Mouse (Mus musculus): ENCODE results near the gene Zfp507.

Zfp507 gene

GRCm38 (mm10) chr7:35802906-35803595 lies at the start of gene Zfp507:
Gene Zfp507, minus strand, starts transcription at chr7:35803003.
- peak; percentile 85 for ATAC-seq (ENCODE audit: insufficient number of reproducible peaks, low FRiP score, low TSS enrichment)

- ATAC-seq (ENCODE audit: insufficient number of reproducible peaks, low FRiP score, low TSS enrichment): no peak
Observed at GRCm38 (mm10) chr7:35850426-35850825, 47.6 kb upstream of the Zfp507 start.

- ATAC-seq (ENCODE audit: insufficient number of reproducible peaks, low FRiP score, low TSS enrichment): no peak
Observed at GRCm38 (mm10) chr7:35848526-35848925, 45.7 kb upstream of the Zfp507 start.

GRCm38 (mm10) chr7:35840504-35840903 lies 37.7 kb upstream of the Zfp507 start:
- ATAC-seq (ENCODE audit: insufficient number of reproducible peaks, low FRiP score, low TSS enrichment): no peak

- no peak for ATAC-seq (ENCODE audit: insufficient number of reproducible peaks, low FRiP score, low TSS enrichment)
Observed at GRCm38 (mm10) chr7:35836851-35837250, 34.0 kb upstream of the Zfp507 start.

- no peak for ATAC-seq (ENCODE audit: insufficient number of reproducible peaks, low FRiP score, low TSS enrichment)
Observed at GRCm38 (mm10) chr7:35836415-35836814, 33.6 kb upstream of the Zfp507 start.

- ATAC-seq (ENCODE audit: insufficient number of reproducible peaks, low FRiP score, low TSS enrichment): no peak
Observed at GRCm38 (mm10) chr7:35830119-35830518, 27.3 kb upstream of the Zfp507 start.

GRCm38 (mm10) chr7:35823906-35824305 lies 21.1 kb upstream of the Zfp507 start:
- ATAC-seq (ENCODE audit: insufficient number of reproducible peaks, low FRiP score, low TSS enrichment): no peak

- ATAC-seq (ENCODE audit: insufficient number of reproducible peaks, low FRiP score, low TSS enrichment): no peak
Observed at GRCm38 (mm10) chr7:35822320-35822719, 19.5 kb upstream of the Zfp507 start.

- ATAC-seq (ENCODE audit: insufficient number of reproducible peaks, low FRiP score, low TSS enrichment): no peak
Observed at GRCm38 (mm10) chr7:35821357-35821756, 18.6 kb upstream of the Zfp507 start.

GRCm38 (mm10) chr7:35819486-35819885 lies 16.7 kb upstream of the Zfp507 start:
- ATAC-seq (ENCODE audit: insufficient number of reproducible peaks, low FRiP score, low TSS enrichment): no peak

GRCm38 (mm10) chr7:35814759-35815551 lies 12.2 kb upstream of the Zfp507 start:
- ATAC-seq (ENCODE audit: insufficient number of reproducible peaks, low FRiP score, low TSS enrichment): no peak

GRCm38 (mm10) chr7:35813306-35813705 lies 10.5 kb upstream of the Zfp507 start:
- ATAC-seq (ENCODE audit: insufficient number of reproducible peaks, low FRiP score, low TSS enrichment): no peak

- ATAC-seq (ENCODE audit: insufficient number of reproducible peaks, low FRiP score, low TSS enrichment): no peak
Observed at GRCm38 (mm10) chr7:35810736-35811135, 7.9 kb upstream of the Zfp507 start.

- ATAC-seq (ENCODE audit: insufficient number of reproducible peaks, low FRiP score, low TSS enrichment): no peak
Observed at GRCm38 (mm10) chr7:35804206-35804605, 1.4 kb upstream of the Zfp507 start.

GRCm38 (mm10) chr7:35802201-35802905 lies 450 bp downstream of the Zfp507 start:
- ATAC-seq (ENCODE audit: insufficient number of reproducible peaks, low FRiP score, low TSS enrichment): peak; percentile 67; the same call in 1 of the 2 replicates

- no peak for ATAC-seq (ENCODE audit: insufficient number of reproducible peaks, low FRiP score, low TSS enrichment)
Observed at GRCm38 (mm10) chr7:35796123-35796522, 6.7 kb downstream of the Zfp507 start.

GRCm38 (mm10) chr7:35794145-35794664 lies 8.6 kb downstream of the Zfp507 start:
- ATAC-seq (ENCODE audit: insufficient number of reproducible peaks, low FRiP score, low TSS enrichment): no peak

GRCm38 (mm10) chr7:35792150-35792848 lies 10.5 kb downstream of the Zfp507 start:
- no peak for ATAC-seq (ENCODE audit: insufficient number of reproducible peaks, low FRiP score, low TSS enrichment)

- no peak for ATAC-seq (ENCODE audit: insufficient number of reproducible peaks, low FRiP score, low TSS enrichment)
Observed at GRCm38 (mm10) chr7:35790926-35791325, 11.9 kb downstream of the Zfp507 start.
